Mouse (Mus musculus): ENCODE results near the gene Nxpe5.

DNA sequence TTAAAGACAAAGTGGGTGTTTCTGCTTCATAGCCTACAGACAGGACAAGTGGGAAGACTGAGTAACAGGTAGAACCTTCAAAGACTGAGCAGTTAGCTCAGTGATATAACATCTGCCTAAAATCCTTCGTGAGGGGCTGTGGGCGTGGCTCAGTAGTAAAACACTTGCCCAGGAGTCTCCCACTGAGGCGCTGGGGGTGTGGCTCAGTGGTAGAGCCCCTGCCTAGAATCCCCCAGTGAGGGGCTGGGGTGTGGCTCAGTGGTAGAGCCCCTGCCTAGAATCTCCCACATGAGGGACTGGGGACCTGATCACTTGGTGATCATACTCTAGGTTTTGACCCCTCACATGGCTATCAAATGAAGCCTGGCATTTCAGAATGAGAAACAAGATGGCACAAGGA, 32.4 kb downstream of the Nxpe5 start:
- TF ChIP-seq CTCF (IDR thresholded peaks at IDR 0.05) (no peak), EP300 (IDR thresholded peaks at IDR 0.05) (no peak)
